Mouse (Mus musculus) embryonic facial prominence, embryonic 11.5 days (tissue): Measurements from ENCODE around the gene Foxg1. TPM values are rescaled to one million over a fixed set of nuclear protein-coding genes. Genes with fewer than 3 reads are reported as not detected.

Source experiments
- ATAC-seq: fragments of 200-750 bp; cut with Nextera tagmentation; replicated peaks from 2 replicates; pipeline ENCODE4 v1.8.0; 2017; ENCODE audit warnings: low read depth; ENCODE audit not compliant: insufficient number of reproducible peaks, low FRiP score, low TSS enrichment
- DNase-seq: peaks from one replicate; pipeline ENCODE4 v3.0.0-alpha.2; 2015; ENCODE audit warnings: low spot score
- H3K27ac ChIP-seq: fragments of 300-500 bp; sonication (generic); replicated peaks from 2 replicates; pipeline ENCODE4 v1.5.1; 2014; ENCODE audit warnings: mild to moderate bottlenecking, low read depth, low read length, control low read depth
- H3K27me3 ChIP-seq: fragments of 300-500 bp; sonication (generic); 2 replicates; pipeline ENCODE4 v1.6.1; 2014; ENCODE audit warnings: mild to moderate bottlenecking, low read length, moderate library complexity, mixed read lengths; ENCODE audit not compliant: control insufficient read depth, insufficient read depth
- H3K36me3 ChIP-seq: fragments of 300-500 bp; sonication (generic); replicated peaks from 2 replicates; pipeline ENCODE4 v1.6.1; 2014; ENCODE audit warnings: low read depth, mild to moderate bottlenecking, low read length, moderate library complexity, mixed read lengths; ENCODE audit not compliant: control insufficient read depth, insufficient read depth
- H3K4me1 ChIP-seq: fragments of 300-500 bp; sonication (generic); 2 replicates; pipeline ENCODE4 v1.6.1; 2014; ENCODE audit warnings: low read length, mixed read lengths; ENCODE audit not compliant: control insufficient read depth, insufficient read depth
- H3K4me2 ChIP-seq: fragments of 300-500 bp; sonication (generic); 2 replicates; pipeline ENCODE4 v1.6.1; 2014; ENCODE audit warnings: low read depth, mild to moderate bottlenecking, control low read depth, low read length, moderate library complexity
- H3K4me3 ChIP-seq: fragments of 300-500 bp; sonication (generic); 2 replicates; pipeline ENCODE4 v1.5.1; 2014; ENCODE audit warnings: low read depth, low read length, control low read depth
- H3K9ac ChIP-seq: fragments of 300-500 bp; sonication (generic); replicated peaks from 2 replicates; pipeline ENCODE4 v1.6.1; 2014; ENCODE audit warnings: mild to moderate bottlenecking, control low read depth, low read length
- H3K9me3 ChIP-seq: fragments of 300-500 bp; sonication (generic); replicated peaks from 2 replicates; pipeline ENCODE4 v1.6.1; 2016; ENCODE audit warnings: mild to moderate bottlenecking, low read length, inconsistent platforms, mixed read lengths; ENCODE audit not compliant: control insufficient read depth
- WGBS: fragments of 180-500 bp; shearing (Covaris S2); extraction: QIAGEN DNeasy Blood & Tissue Kit; methylation state at CpG from one replicate; pipeline ENCODE4 v1.1.7; 2014; 5-methylcytosine and 5-hydroxymethylcytosine counted together
- polyA plus RNA-seq: library from polyadenylated mRNA; unstranded; fragments of >200 nt; fragmentation: Nextera tagmentation; extraction: Ambion mirVana; gene quantifications from 2 replicates; pipeline ENCODE4 v1.2.1, GENCODE M21; 2014

The Foxg1 gene
- polyA plus RNA-seq, 1 experiment from 2014 or later: 5.0 TPM

DNA sequence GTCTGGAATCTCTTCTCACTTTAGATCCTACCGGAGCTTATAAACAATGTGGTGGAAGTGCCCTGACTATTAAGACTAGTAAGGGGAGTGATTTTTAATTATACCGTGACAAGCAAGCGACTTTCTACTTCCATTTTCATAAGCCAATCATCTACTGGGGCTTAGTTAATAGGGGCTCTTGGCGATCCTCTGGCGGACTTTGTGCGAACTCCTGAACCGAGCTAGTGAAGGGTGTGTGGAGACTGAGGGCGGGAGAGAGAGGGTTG is 18.3 kb downstream of the Foxg1 start:
- DNase-seq: no peak
- Histone ChIP-seq H3K9me3 (no peaks in the 10 kb centered on the region), H3K27ac (no peak overlapping the region), H3K4me2 (peak overlapping the region; percentile 88), H3K4me1 (peaks cover 2% of the 10 kb centered on the region; the same call in 1 of the 2 replicates), H3K27me3 (peaks cover 31% of the 10 kb centered on the region), H3K4me3 (peak overlapping the region; percentile 43), H3K36me3 (no peaks in the 10 kb centered on the region), H3K9ac (no peak overlapping the region)
- under 1% methylated on average over 8 of the region's 8 CpGs for WGBS
- ATAC-seq: peak; percentile 90

DNA sequence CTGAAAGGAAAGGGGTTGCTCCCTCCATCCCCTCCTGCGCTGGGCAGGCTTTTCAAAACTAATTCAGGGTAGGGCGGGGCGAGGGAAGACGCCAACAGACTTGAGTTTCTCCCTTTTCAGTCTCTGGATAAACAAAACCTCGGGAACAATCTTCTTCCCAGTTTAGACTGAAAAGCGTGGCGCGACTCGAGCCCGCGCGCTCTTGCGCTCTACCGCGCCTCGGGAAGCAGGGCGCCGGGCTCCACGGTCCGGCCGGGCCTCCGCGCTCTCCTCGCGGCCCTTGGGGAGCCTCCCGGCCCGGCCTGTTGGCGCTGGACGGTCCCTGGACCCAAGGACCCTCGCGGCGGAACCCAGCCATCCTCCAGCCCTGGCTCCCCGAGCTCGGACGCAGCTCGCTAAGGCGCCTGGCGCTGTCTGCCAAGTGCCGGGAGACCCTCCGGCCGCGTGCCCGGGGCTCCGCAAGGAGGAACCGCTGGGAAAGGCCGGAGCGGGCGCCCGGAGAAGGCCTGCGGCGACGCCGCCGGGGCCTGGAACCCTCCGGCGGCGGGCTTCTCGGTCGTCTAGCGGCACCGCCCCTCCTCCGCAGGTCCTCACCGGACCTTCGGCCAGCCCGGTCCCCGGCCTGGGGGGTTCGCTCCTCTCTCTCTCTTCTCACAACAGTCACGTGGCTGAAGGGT is 18.8 kb downstream of the Foxg1 start:
- peaks cover 2% of the 10 kb centered on the region; the same call in 1 of the 2 replicates for H3K4me1 ChIP-seq
- peak overlapping the region; percentile 60 for H3K9ac ChIP-seq
- peaks cover 31% of the 10 kb centered on the region for H3K27me3 ChIP-seq
- no peaks in the 10 kb centered on the region for H3K36me3 ChIP-seq
- peak overlapping the region; percentile 43 for H3K4me3 ChIP-seq
- peak; percentile 79 for ATAC-seq
- peak overlapping the region; percentile 88 for H3K4me2 ChIP-seq
- WGBS: under 1% methylated on average over 66 of the region's 68 CpGs
- peak overlapping the region; percentile 52; the same call in 1 of the 2 replicates for H3K27ac ChIP-seq
- DNase-seq: peak; percentile 68
- no peaks in the 10 kb centered on the region for H3K9me3 ChIP-seq

DNA sequence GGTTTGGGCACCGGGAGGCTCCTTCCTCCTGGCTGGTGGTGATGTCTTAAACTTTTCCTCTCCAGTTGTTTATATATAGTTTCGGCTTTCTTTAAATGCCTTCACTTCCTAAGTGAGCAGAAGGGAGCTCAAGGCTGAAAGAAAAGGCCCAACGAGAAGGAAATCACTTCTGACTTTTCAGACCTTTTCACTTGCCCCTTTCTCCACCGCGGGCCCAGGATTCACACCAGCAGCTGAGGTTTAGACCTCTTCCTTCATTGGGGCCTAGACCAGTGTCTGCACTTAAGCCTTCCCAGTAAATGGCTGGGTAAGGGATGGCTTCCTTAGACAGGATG is 19.3 kb downstream of the Foxg1 start:
- peak; percentile 31; the same call in 1 of the 2 replicates for ATAC-seq
- Histone ChIP-seq H3K4me2 (peak overlapping the region; percentile 88), H3K9me3 (no peaks in the 10 kb centered on the region), H3K9ac (peak overlapping the region; percentile 60), H3K36me3 (no peaks in the 10 kb centered on the region), H3K27me3 (peaks cover 31% of the 10 kb centered on the region), H3K27ac (0 out of 2 replicates have a peak overlapping the region, but pooled peaks have one; percentile 52), H3K4me3 (peak overlapping the region; percentile 43), H3K4me1 (peaks cover 2% of the 10 kb centered on the region; the same call in 1 of the 2 replicates)
- WGBS: 0% methylated on average over 5 of the region's 5 CpGs
- no peak for DNase-seq

DNA sequence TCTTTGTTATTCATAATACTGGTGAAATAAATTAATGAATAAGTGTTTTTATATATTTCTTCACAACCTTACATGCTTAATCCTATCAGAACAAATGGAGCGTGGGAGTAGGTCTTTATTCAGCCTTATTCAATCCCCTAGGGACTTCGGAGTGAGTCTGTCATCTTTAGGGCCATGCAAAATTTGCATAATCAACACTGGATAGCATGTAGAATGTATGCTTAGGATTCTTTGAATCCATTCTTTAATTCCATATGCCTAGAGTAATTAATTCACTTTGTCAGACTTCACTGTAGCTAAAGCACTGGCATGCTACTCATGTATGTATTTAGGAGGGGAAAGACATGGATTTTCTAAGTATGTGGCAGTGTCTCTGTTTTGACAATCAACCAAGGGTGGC is 27.4 kb downstream of the Foxg1 start:
- H3K4me1 ChIP-seq: no peaks in the 10 kb centered on the region
- no peak overlapping the region for H3K9ac ChIP-seq
- H3K4me2 ChIP-seq: no peak overlapping the region
- no peak for ATAC-seq
- 80% methylated on average over 2 of the region's 2 CpGs for WGBS
- no peak overlapping the region for H3K4me3 ChIP-seq
- H3K27me3 ChIP-seq: no peaks in the 10 kb centered on the region
- DNase-seq: no peak
- no peak overlapping the region for H3K27ac ChIP-seq
- no peaks in the 10 kb centered on the region for H3K36me3 ChIP-seq
- H3K9me3 ChIP-seq: no peaks in the 10 kb centered on the region

DNA sequence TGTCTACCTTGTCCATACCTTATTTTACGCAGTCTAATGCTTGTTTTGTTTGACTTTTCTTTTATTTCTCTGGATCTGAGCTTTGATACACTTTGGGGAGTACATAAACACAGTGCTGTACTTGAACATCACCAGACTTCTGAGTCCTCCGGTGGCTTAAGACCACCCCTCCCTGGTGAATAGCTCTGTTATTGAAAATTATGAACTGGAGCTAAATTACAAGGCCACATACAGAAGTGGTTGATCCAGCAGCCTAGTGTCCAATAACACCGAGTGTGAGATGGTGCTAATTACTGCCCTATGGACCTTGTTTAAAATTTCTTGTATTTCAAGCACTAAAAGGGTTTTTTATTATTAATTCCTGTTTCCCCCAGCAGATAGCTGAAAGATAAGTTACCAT is 35.5 kb downstream of the Foxg1 start:
- ATAC-seq (peak; percentile 56; the same call in 1 of the 2 replicates), DNase-seq (no peak)
- WGBS: 46% methylated on average over 3 of the region's 3 CpGs
- Histone ChIP-seq H3K4me1 (no peaks in the 10 kb centered on the region), H3K4me2 (no peak overlapping the region), H3K9me3 (no peaks in the 10 kb centered on the region), H3K27me3 (no peaks in the 10 kb centered on the region), H3K36me3 (no peaks in the 10 kb centered on the region), H3K4me3 (no peak overlapping the region), H3K9ac (no peak overlapping the region), H3K27ac (no peak overlapping the region)

Other genes starting within 250 kb of the Foxg1 start
- gene Gm43517, start 2.5 kb downstream of the Foxg1 start, polyA plus RNA-seq: 0.10 TPM in 1 of 2 replicates, not detected in the other